Mouse (Mus musculus) testis, adult 2 months (tissue): ENCODE measurements around the gene Prdm16.

ENCODE experiments used
- CTCF ChIP-seq: fragments of 200-500 bp; IDR thresholded peaks from 2 replicates; pipeline ENCODE4 v1.5.1; 2012; ENCODE audit warnings: low read depth, mild to moderate bottlenecking, inconsistent platforms, low read length, moderate library complexity; ENCODE audit not compliant: control insufficient read depth, insufficient read depth, insufficient replicate concordance
- POLR2A ChIP-seq: fragments of 200-500 bp; IDR thresholded peaks from 2 replicates; pipeline ENCODE4 v1.6.1; 2012; ENCODE audit warnings: low read depth, mild to moderate bottlenecking, inconsistent platforms, low read length, moderate library complexity; ENCODE audit not compliant: control insufficient read depth

DNA sequence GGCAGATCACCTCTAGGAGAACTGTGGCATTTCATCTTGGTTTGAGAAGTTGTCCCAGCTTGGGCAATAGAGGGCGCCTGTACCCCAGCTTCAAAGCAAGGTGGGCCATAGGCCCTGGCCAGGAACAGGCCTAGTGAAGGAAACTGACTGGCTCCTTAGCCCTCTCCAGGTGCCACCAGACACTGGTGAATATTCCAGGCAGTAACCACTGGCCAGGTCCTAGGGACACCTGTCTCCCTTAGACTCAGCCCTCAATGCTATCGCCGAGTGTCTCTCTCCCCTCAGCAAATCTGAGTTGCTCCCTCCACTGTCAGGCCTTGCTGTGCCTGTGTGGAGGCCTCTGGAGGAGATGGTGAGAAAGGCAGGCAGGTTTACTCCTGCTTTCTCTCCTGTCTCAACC, 187.3 kb downstream of the Prdm16 start:
- TF ChIP-seq CTCF (no peak), POLR2A (no peak)
